Mouse (Mus musculus) Muller cell, postnatal 12 days (primary cell): Measurements from ENCODE around the gene Ccdc158.
A peak's percentile ranks its signal among the peaks of the same experiment; 100 is the strongest.

ENCODE experiments used
- DNase-seq: peaks from one replicate; pipeline ENCODE4 v3.0.0-alpha.2; 2015; ENCODE audit errors: inconsistent ontology term

Gene Ccdc158

GRCm38 (mm10) chr5:92602691-92603690 lies 72.1 kb downstream of the Ccdc158 start, which contains the start of gene Stbd1:
Gene Stbd1 (plus strand): TSS chr5:92603041.
- DNase-seq = peak; percentile 85

GRCm38 (mm10) chr5:92599030-92599429 lies 76.0 kb downstream of the Ccdc158 start:
- DNase-seq = peak; percentile 33

GRCm38 (mm10) chr5:92596865-92597264 lies 78.2 kb downstream of the Ccdc158 start:
- no peak for DNase-seq

GRCm38 (mm10) chr5:92595026-92595425 lies 80.0 kb downstream of the Ccdc158 start:
- no peak for DNase-seq

- DNase-seq = no peak
These were observed 89.1 kb downstream of the Ccdc158 start for GRCm38 (mm10) chr5:92585932-92586331.

- DNase-seq = no peak
These were observed 95.5 kb downstream of the Ccdc158 start for GRCm38 (mm10) chr5:92579559-92579958.

- no peak for DNase-seq
These were observed 103.8 kb downstream of the Ccdc158 start for GRCm38 (mm10) chr5:92571232-92571631.

GRCm38 (mm10) chr5:92562002-92562401 lies 113.1 kb downstream of the Ccdc158 start:
- no peak for DNase-seq

- no peak for DNase-seq
These were observed 114.9 kb downstream of the Ccdc158 start for GRCm38 (mm10) chr5:92560201-92560600.
